Mouse (Mus musculus): ENCODE data around the gene Usp39. TPM values are rescaled to one million over a fixed set of nuclear protein-coding genes. Genes with fewer than 3 reads are reported as not detected.
A peak's percentile ranks its signal among the peaks of the same experiment; 100 is the strongest.

Usp39 gene
- total and polyA plus RNA-seq, 3 experiments: 26.3 to 116 (median 100) TPM

- H3K36me3 ChIP-seq (replicated peaks): peaks cover 51% of the 10 kb centered on the region
- H3K4me3 ChIP-seq (ENCODE audit: low read depth, low read length): no peak overlapping the region; the same call in 1 of the 2 replicates
- ATAC-seq (ENCODE audit: extremely low read depth, insufficient number of reproducible peaks, low FRiP score, poor library complexity, severe bottlenecking) (no peak), DNase-seq (ENCODE audit: low spot score) (no peak)
- no peaks in the 10 kb centered on the region for H3K9me3 ChIP-seq (replicated peaks)
- H3K4me1 ChIP-seq (ENCODE audit: insufficient read depth, low read depth, low read length): peaks cover 80% of the 10 kb centered on the region
- no peaks in the 10 kb centered on the region for H3K27me3 ChIP-seq (ENCODE audit: insufficient read depth, low read length)
- TF ChIP-seq CTCF (IDR thresholded peaks at IDR 0.05; ENCODE audit: low read depth, low read length) (no peak), POLR2AphosphoS5 (IDR thresholded peaks at IDR 0.05; ENCODE audit: insufficient replicate concordance, low read depth, low read length) (no peak; the same call in 1 of the 2 replicates), TAL1 (conservative IDR thresholded peaks at IDR 0.05; ENCODE audit: low read depth, low read length) (no peak), GATA1 (IDR thresholded peaks at IDR 0.05; ENCODE audit: borderline replicate concordance, low read length) (no peak), GATA2 (IDR thresholded peaks at IDR 0.05; ENCODE audit: borderline replicate concordance, low read depth, low read length) (no peak)
These were observed 38.3 kb upstream of the Usp39 start for GRCm38 (mm10) chr6:72383142-72383820.

DNA sequence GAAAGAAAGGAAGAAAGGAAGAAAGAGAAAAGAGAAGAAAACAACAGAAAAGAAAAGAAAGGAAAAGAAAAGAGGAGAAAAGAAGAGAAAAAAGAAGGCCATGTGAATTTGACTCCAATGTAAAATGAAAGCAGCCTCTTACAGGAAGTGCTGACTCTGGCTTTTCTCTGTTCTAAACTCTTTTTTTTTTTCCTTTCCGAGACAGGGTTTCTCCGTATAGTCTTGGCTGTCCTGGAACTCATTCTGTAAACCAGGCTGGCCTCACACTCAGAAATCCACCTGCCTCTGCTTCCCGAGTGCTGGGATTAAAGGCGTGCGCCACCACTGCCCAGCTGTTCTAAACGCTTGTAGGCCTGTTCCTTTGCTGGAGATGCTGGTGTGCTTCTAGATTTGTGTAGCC lies 37.5 kb upstream of the Usp39 start:
- Histone ChIP-seq H3K36me3 (replicated peaks) (peaks cover 51% of the 10 kb centered on the region), H3K4me3 (ENCODE audit: low read depth, low read length) (no peak overlapping the region; the same call in 1 of the 2 replicates), H3K9me3 (replicated peaks) (no peaks in the 10 kb centered on the region), H3K27me3 (ENCODE audit: insufficient read depth, low read length) (no peaks in the 10 kb centered on the region), H3K4me1 (ENCODE audit: insufficient read depth, low read depth, low read length) (peaks cover 80% of the 10 kb centered on the region)
- no peak for ATAC-seq (ENCODE audit: extremely low read depth, insufficient number of reproducible peaks, low FRiP score, poor library complexity, severe bottlenecking)
- TF ChIP-seq GATA2 (IDR thresholded peaks at IDR 0.05; ENCODE audit: borderline replicate concordance, low read depth, low read length) (no peak), TAL1 (conservative IDR thresholded peaks at IDR 0.05; ENCODE audit: low read depth, low read length) (no peak), GATA1 (IDR thresholded peaks at IDR 0.05; ENCODE audit: borderline replicate concordance, low read length) (no peak), POLR2AphosphoS5 (IDR thresholded peaks at IDR 0.05; ENCODE audit: insufficient replicate concordance, low read depth, low read length) (no peak), CTCF (IDR thresholded peaks at IDR 0.05; ENCODE audit: low read depth, low read length) (no peak)
- no peak for DNase-seq (ENCODE audit: low spot score)

DNA sequence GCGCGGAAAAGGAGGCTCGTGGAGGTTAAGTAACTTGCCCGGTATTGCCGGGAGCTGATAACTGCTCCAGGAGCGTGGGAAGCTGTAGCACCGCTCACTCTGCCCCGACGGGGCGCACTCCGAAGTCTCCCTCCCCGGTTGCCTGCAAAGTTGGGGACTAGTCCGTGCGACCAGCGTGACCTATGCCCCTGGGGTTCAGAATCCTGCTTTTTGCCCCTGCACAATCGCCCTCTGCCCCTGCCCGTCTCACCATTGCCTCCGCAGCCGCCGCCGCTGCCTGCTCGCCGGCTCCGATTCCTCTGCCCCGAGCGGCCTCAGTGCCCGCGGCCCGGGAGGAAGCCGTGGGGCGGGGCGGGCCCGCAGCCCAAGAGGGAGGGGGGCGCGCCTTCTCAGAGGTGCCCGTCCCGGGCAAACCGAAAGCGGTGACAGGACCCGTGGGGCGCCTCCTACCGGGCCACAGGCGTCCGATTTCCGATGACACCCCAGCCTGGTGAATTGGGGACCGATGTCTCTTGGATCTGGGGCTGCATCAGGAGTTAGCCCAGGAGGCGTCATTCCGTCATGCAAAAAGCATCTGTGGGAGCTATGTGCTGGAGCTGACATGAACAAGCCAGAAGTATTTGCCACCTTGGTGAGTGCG lies 35.3 kb upstream of the Usp39 start, which contains the start of gene Vamp5:
Gene Vamp5 (minus strand): TSS at position 338 of the 640 bp plus-strand sequence.
- TF ChIP-seq GATA2 (IDR thresholded peaks at IDR 0.05; ENCODE audit: borderline replicate concordance, low read depth, low read length): no peak
- TF ChIP-seq POLR2AphosphoS5 (IDR thresholded peaks at IDR 0.05; ENCODE audit: insufficient replicate concordance, low read depth, low read length): no peak
- no peak for TF ChIP-seq TAL1 (conservative IDR thresholded peaks at IDR 0.05; ENCODE audit: low read depth, low read length)
- 0 out of 2 replicates have a peak, but pooled peaks have one; percentile 11 for TF ChIP-seq CTCF (IDR thresholded peaks at IDR 0.05; ENCODE audit: low read depth, low read length)
- TF ChIP-seq GATA1 (IDR thresholded peaks at IDR 0.05; ENCODE audit: borderline replicate concordance, low read length): no peak
- peaks cover 51% of the 10 kb centered on the region for H3K36me3 ChIP-seq (replicated peaks)

GRCm38 (mm10) chr6:72379377-72380130 lies 34.6 kb upstream of the Usp39 start:
- no peaks in the 10 kb centered on the region for H3K9me3 ChIP-seq (replicated peaks)
- peaks cover 83% of the 10 kb centered on the region for H3K4me1 ChIP-seq (ENCODE audit: insufficient read depth, low read depth, low read length)
- no peaks in the 10 kb centered on the region for H3K27me3 ChIP-seq (ENCODE audit: insufficient read depth, low read length)
- DNase-seq (ENCODE audit: low spot score): peak; percentile 20
- no peak for TF ChIP-seq CTCF (IDR thresholded peaks at IDR 0.05; ENCODE audit: low read depth, low read length)
- TF ChIP-seq TAL1 (conservative IDR thresholded peaks at IDR 0.05; ENCODE audit: low read depth, low read length): no peak
- TF ChIP-seq GATA1 (IDR thresholded peaks at IDR 0.05; ENCODE audit: borderline replicate concordance, low read length): no peak
- no peak for TF ChIP-seq GATA2 (IDR thresholded peaks at IDR 0.05; ENCODE audit: borderline replicate concordance, low read depth, low read length)
- TF ChIP-seq POLR2AphosphoS5 (IDR thresholded peaks at IDR 0.05; ENCODE audit: insufficient replicate concordance, low read depth, low read length): no peak
- ATAC-seq (ENCODE audit: extremely low read depth, insufficient number of reproducible peaks, low FRiP score, poor library complexity, severe bottlenecking): no peak
- peak overlapping the region; percentile 98 for H3K4me3 ChIP-seq (ENCODE audit: low read depth, low read length)
- peaks cover 50% of the 10 kb centered on the region for H3K36me3 ChIP-seq (replicated peaks)

More for the DNA sequence above, 35.3 kb upstream of the Usp39 start, which contains the start of gene Vamp5:
- ATAC-seq (ENCODE audit: extremely low read depth, insufficient number of reproducible peaks, low FRiP score, poor library complexity, severe bottlenecking) (peak; percentile 32; the same call in 1 of the 2 replicates), DNase-seq (ENCODE audit: low spot score) (peak; percentile 77)
- peak within 1 kb of the TSS; percentile 98 for H3K4me3 ChIP-seq (ENCODE audit: low read depth, low read length)
- H3K4me1 ChIP-seq (ENCODE audit: insufficient read depth, low read depth, low read length): peaks cover 82% of the 10 kb centered on the region
- H3K9me3 ChIP-seq (replicated peaks): no peaks in the 10 kb centered on the region
- no peaks in the 10 kb centered on the region for H3K27me3 ChIP-seq (ENCODE audit: insufficient read depth, low read length)

DNA sequence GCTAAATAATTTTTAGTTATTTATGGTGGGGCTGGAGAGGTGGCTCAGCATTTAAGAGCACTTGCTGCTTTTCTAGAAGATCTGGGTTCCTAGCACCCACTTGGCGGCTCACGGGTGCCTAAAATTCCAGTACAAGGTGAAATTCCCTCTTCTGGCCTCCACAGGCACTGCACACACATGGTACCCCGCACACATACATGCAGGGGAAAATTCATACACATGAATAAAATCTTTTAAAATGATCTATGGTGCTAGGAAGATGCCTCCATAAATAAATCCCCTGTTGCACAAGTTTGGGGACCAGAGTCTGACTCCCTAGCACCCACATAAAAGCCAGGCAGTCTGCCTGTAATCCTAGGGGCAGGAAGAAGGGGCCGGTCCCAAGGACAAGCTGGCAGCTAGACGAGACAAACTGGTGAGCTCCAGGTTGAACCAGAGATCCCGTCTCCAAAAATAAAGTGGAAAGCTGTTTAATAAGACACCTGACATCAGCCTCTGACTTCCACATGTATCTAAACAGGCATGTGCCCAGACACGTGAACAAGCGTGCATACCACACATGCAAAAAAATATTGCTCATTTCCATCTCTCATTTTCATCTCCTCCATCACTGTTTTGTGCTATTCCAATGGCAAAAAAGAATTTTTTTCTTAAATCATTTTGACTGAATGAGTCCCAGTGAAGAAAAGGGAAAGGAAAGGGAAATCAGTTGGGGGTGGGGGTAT lies 33.7 kb upstream of the Usp39 start:
- no peaks in the 10 kb centered on the region for H3K9me3 ChIP-seq (replicated peaks)
- peaks cover 85% of the 10 kb centered on the region for H3K4me1 ChIP-seq (ENCODE audit: insufficient read depth, low read depth, low read length)
- ATAC-seq (ENCODE audit: extremely low read depth, insufficient number of reproducible peaks, low FRiP score, poor library complexity, severe bottlenecking) (no peak), DNase-seq (ENCODE audit: low spot score) (no peak)
- no peak; the same call in 1 of the 2 replicates for TF ChIP-seq POLR2AphosphoS5 (IDR thresholded peaks at IDR 0.05; ENCODE audit: insufficient replicate concordance, low read depth, low read length)
- TF ChIP-seq CTCF (IDR thresholded peaks at IDR 0.05; ENCODE audit: low read depth, low read length): no peak
- no peak for TF ChIP-seq GATA1 (IDR thresholded peaks at IDR 0.05; ENCODE audit: borderline replicate concordance, low read length)
- no peak for TF ChIP-seq TAL1 (conservative IDR thresholded peaks at IDR 0.05; ENCODE audit: low read depth, low read length)
- TF ChIP-seq GATA2 (IDR thresholded peaks at IDR 0.05; ENCODE audit: borderline replicate concordance, low read depth, low read length): no peak
- H3K36me3 ChIP-seq (replicated peaks): peaks cover 55% of the 10 kb centered on the region
- no peaks in the 10 kb centered on the region for H3K27me3 ChIP-seq (ENCODE audit: insufficient read depth, low read length)
- H3K4me3 ChIP-seq (ENCODE audit: low read depth, low read length): peak overlapping the region; percentile 98
